In genomic region chr14:53737962-53738361, GRCm38 (mm10) we compare ENCODE assay signal across 8 mouse cellular contexts.
DNase-seq lines count a peak whose midpoint lies in the region; ATAC-seq and TF ChIP-seq lines count a peak whose summit lies in the region.
"Not testable (repeated sequence)": the region's sequence is repeated elsewhere in the genome, so short reads cannot be mapped to it uniquely, and the experiment has no call there.

No protein-coding gene starts in this region.

- H3K9me3 ChIP-seq in CH12.LX (replicated peaks; ENCODE audit: low read length); liver, embryonic 16.5 days (replicated peaks; ENCODE audit: control insufficient read depth, low read length); midbrain, embryonic 12.5 days: not testable (repeated sequence)

- not testable (repeated sequence) for H3K27me3 ChIP-seq in CH12.LX (replicated peaks); liver, embryonic 16.5 days (ENCODE audit: control insufficient read depth, insufficient read depth, low read depth, low read length); midbrain, embryonic 12.5 days; testis, adult 2 months (ENCODE audit: control insufficient read depth, insufficient read depth, low read length)

- H3K79me2 ChIP-seq in CH12.LX (replicated peaks; ENCODE audit: control insufficient read depth, extremely low read depth, insufficient read depth, poor library complexity, severe bottlenecking) = not testable (repeated sequence)

- not testable (repeated sequence) for H3K4me1 ChIP-seq in CH12.LX (ENCODE audit: control insufficient read depth in 1 of 2, insufficient read depth in 2 of 2); cortical plate, adult 2 months (ENCODE audit: control insufficient read depth, insufficient read depth, low read length); liver, embryonic 16.5 days (ENCODE audit: control insufficient read depth, low read depth, low read length); midbrain, embryonic 12.5 days; testis, adult 2 months (ENCODE audit: control insufficient read depth, insufficient read depth, low read length)

- not testable (repeated sequence) for TF ChIP-seq POLR2A in CH12.LX (IDR thresholded peaks at IDR 0.05; ENCODE audit: low read depth, low read length); cortical plate, adult 2 months (IDR thresholded peaks at IDR 0.05; ENCODE audit: extremely low read depth, insufficient read depth, low read length); testis, adult 2 months (IDR thresholded peaks at IDR 0.05; ENCODE audit: control insufficient read depth, low read depth, low read length)

- H3K36me3 ChIP-seq in CH12.LX (replicated peaks in 1 of 2; ENCODE audit: control insufficient read depth in 1 of 2, insufficient read depth in 1 of 2, low read length in 1 of 2); liver, embryonic 16.5 days (ENCODE audit: control insufficient read depth, insufficient read depth); midbrain, embryonic 12.5 days; testis, adult 2 months (ENCODE audit: control insufficient read depth, insufficient read depth, low read length): not testable (repeated sequence)

- H3K4me3 ChIP-seq in CH12.LX (replicated peaks in 1 of 3; ENCODE audit: low read depth in 2 of 3, low read length in 2 of 3, poor library complexity in 1 of 3); cortical plate, adult 2 months (ENCODE audit: insufficient read depth, low read length); layer of hippocampus, adult 2 months; liver, embryonic 16.5 days (ENCODE audit: low read depth, low read length); midbrain, embryonic 12.5 days; testis, adult 2 months (ENCODE audit: control insufficient read depth, low read depth, low read length): not testable (repeated sequence)

- 25% methylated on average over 4 of the region's 4 CpGs for WGBS in liver, embryonic 16.5 days (ENCODE audit: insufficient replicate concordance)
- 41% methylated on average over 4 of the region's 4 CpGs for WGBS in midbrain, embryonic 12.5 days

- not testable (repeated sequence) for TF ChIP-seq EP300 in CH12.LX (IDR thresholded peaks at IDR 0.05; ENCODE audit: low read length)

- peak; percentile 29 for TF ChIP-seq RAD21 in CH12.LX (IDR thresholded peaks at IDR 0.05; ENCODE audit: low read depth, low read length)

- not testable (repeated sequence) for H3K27ac ChIP-seq in CH12.LX (ENCODE audit: insufficient read depth, low read depth); cortical plate, adult 2 months (ENCODE audit: insufficient read depth, low read length); layer of hippocampus, adult 2 months; liver, embryonic 16.5 days (ENCODE audit: low read length); midbrain, embryonic 12.5 days (replicated peaks); testis, adult 2 months (ENCODE audit: control insufficient read depth, insufficient read depth, low read depth, low read length)

- peak; percentile 55 to 65 for TF ChIP-seq CTCF in CH12.LX (conservative IDR thresholded peaks at IDR 0.05 in 1 of 2, IDR thresholded peaks at IDR 0.05 in 1 of 2; ENCODE audit: low read depth in 2 of 2, low read length in 2 of 2)
- TF ChIP-seq CTCF in cortical plate, adult 2 months (IDR thresholded peaks at IDR 0.05; ENCODE audit: extremely low read depth, insufficient read depth, low read length) = 0 out of 2 replicates have a peak, but pooled peaks have one; percentile 30
- TF ChIP-seq CTCF in layer of hippocampus, adult 2 months (conservative IDR thresholded peaks at IDR 0.05) = peak; percentile 61
- TF ChIP-seq CTCF in testis, adult 2 months (IDR thresholded peaks at IDR 0.05; ENCODE audit: control insufficient read depth, insufficient read depth, insufficient replicate concordance, low read depth, low read length) = peak; percentile 10; the same call in 1 of the 2 replicates

- ATAC-seq in frontal cortex, adult (ENCODE audit: low TSS enrichment) = peak; percentile 84
- peak; percentile 27; the same call in 1 of the 2 replicates for ATAC-seq in liver, embryonic 16.5 days (ENCODE audit: low read depth)
- ATAC-seq in midbrain, embryonic 12.5 days (ENCODE audit: low FRiP score, low read depth) = peak; percentile 38; the same call in 1 of the 2 replicates

- H3K9ac ChIP-seq in CH12.LX (ENCODE audit: insufficient read depth, low read depth); liver, embryonic 16.5 days (ENCODE audit: low read depth, low read length); midbrain, embryonic 12.5 days (replicated peaks): not testable (repeated sequence)

- peak; percentile 31 for DNase-seq in CH12.LX (ENCODE audit: extremely low read depth)
- peak; percentile 10 for DNase-seq in induced T-regulatory cell, adult 2 months (ENCODE audit: low read depth)
- not testable (repeated sequence) for DNase-seq in layer of hippocampus, adult 2 months (ENCODE audit: low spot score in 2 of 2)

- dilution Hi-C loops in CH12.LX (cut with MboI; ENCODE audit: extremely low pct_ligation_motif_present, extremely low pct_unique_long_range_greater_than_20kb, low sequenced_read_pairs) = not testable (repeated sequence)

- not testable (repeated sequence) for H3K4me2 ChIP-seq in CH12.LX (ENCODE audit: insufficient read depth, low read depth, poor library complexity, severe bottlenecking); liver, embryonic 16.5 days (ENCODE audit: low read depth, low read length); midbrain, embryonic 12.5 days (replicated peaks)

- in situ Hi-C loops in CH12.LX (cut with MboI; ENCODE audit: low pct_ligation_motif_present, low pct_unique_long_range_greater_than_20kb, low sequenced_read_pairs) = not testable (repeated sequence)

TF ChIP-seq in CH12.LX, 34 proteins besides CTCF, POLR2A, EP300 and RAD21:
- TF ChIP-seq SMC3 (IDR thresholded peaks at IDR 0.05; ENCODE audit: low read depth, low read length) = peak; percentile 15; the same call in 1 of the 2 replicates

Comparison
In these comparisons a context has a peak if more than half of its experiments do, and no peak if none do; other contexts are left out.
1. CTCF ChIP-seq: peak in every context shown above with its lines; median percentile 61 in layer of hippocampus, adult 2 months; 60 in CH12.LX; 30 in cortical plate, adult 2 months; 10 in testis, adult 2 months.
2. ATAC-seq: peak in every context shown above with its lines; median percentile 84 in frontal cortex, adult; 38 in midbrain, embryonic 12.5 days; 27 in liver, embryonic 16.5 days.